Mouse (Mus musculus): ENCODE measurements around the gene Tmem143.

Gene Tmem143

GRCm38 (mm10) chr7:45915011-45915410, 18.3 kb downstream of the Tmem143 start:
- POLR2A ChIA-PET = interaction anchor here in 2 of 4 experiments (0.6 to 6.8 kb wide), 6 partner anchors 8 to 35 kb away, joined by 3 to 56 read pairs (median 4); partner anchors contain the start of genes Syngr4 (in 1 of the 2) and Tmem143 (in 1 of the 2)
- CTCF ChIA-PET = interaction anchor here in 1 of 4 experiments (0.6 to 1.7 kb wide), 2 partner anchors 176 to 805 kb away, joined by 4 to 5 read pairs; no protein-coding TSS in a partner anchor

DNA sequence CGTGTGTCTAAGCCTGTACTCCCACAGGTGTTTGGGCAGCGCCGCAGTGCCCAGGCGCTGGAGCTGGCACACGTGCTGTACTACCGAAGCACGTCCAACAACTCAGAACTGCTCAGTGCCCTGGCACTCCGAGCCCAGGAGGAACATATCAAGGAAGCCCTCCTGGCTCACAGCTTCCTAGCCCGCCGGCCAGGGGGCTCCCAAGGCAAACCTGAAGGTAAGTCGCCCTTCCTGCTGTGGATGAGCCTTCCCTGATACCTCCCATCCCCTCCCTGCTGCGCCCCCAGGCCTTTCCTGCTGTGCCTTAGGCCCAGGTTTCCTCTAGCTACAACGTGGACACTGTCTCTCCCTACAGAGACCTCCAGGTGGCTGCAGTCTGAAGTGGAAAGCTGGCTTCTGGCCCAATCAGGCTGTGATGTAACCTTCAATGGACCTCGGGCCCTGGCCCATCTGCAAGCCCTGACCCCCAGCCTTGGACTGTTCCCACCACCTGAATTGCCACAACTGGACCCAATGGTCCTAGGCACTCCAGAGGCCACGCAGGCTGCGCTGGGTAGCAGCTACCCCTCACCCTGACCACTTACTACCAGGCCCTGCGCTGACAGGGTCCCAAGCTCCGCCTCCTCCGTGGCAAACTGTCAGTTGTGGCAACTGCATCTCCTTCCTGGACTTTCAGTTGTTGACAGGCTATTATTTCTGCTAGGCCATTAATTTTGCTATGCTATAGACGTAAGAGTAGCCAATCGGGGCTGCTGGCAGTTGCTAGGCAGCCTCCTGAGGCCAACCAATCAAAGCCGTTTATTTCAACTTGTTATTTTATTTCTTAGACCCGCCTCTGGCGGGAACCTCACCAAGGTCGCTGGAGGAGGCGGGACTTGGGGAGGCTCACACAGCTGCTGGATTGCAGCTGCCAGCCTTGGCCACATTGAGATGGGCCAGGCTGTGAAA, 19.6 kb downstream of the Tmem143 start:
- ChIA-PET CTCF (interaction anchor here (0.5 to 3.6 kb wide), 13 partner anchors 8 to 323 kb away, joined by 3 to 25 read pairs (median 3); partner anchors contain the start of genes Kdelr1 (in 2 of the 4), Ccdc114 (in 1 of the 4), Syngr4 (in 1 of the 4) and Tmem143 (in 1 of the 4)), POLR2A (interaction anchor here in 3 of 4 experiments (0.5 to 6.8 kb wide), 19 partner anchors 8 to 378 kb away, joined by 3 to 56 read pairs (median 4); partner anchors contain the start of genes Kdelr1 (in 2 of the 3), Syngr4 (in 2 of the 3), Tmem143 (in 2 of the 3) and Cyth2 (in 1 of the 3))

DNA sequence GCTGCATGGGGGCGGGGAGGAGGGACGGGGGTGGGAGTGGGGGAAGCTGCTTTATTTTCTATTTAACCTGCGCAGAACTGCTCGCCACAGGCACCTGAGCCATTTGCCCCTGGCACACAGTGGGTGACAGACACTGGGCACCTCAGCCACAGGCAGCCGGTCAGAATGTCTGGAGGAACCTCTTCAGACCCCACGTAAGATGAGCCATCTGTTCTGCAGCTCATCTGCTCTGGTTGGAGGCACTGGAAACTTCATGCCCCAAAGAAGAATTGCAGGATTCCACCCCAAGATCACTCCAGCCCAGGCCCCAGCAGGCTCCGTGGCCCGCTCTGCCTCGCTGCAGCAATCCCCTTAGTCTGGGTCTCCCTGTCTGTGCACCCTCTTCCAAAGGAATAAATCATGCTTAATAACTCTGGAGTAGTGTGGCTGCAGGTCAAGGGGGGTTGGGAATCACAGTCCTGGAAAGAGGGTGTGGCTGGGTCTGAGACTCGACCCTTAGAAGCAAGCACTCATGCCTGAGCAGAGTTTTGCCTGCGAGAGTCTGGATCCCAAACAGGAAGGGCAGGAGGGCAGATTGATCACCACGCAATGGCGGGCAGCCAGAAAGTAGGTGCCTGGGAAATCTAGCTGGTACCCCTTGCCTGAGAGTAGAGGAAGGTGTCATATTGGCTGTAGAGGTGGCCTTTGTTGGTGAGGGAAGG, 20.4 kb downstream of the Tmem143 start:
- CTCF ChIA-PET = interaction anchor here (0.5 to 3.6 kb wide), 12 partner anchors 7 to 324 kb away, joined by 3 to 25 read pairs (median 3); partner anchors contain the start of genes Kdelr1 (in 2 of the 4), Ccdc114 (in 1 of the 4), Syngr4 (in 1 of the 4) and Tmem143 (in 1 of the 4)
- POLR2A ChIA-PET = interaction anchor here in 3 of 4 experiments (0.6 to 6.8 kb wide), 16 partner anchors 8 to 359 kb away, joined by 3 to 56 read pairs (median 4); partner anchors contain the start of genes Kdelr1 (in 2 of the 3), Syngr4 (in 2 of the 3), Tmem143 (in 2 of the 3) and Cyth2 (in 1 of the 3)

DNA sequence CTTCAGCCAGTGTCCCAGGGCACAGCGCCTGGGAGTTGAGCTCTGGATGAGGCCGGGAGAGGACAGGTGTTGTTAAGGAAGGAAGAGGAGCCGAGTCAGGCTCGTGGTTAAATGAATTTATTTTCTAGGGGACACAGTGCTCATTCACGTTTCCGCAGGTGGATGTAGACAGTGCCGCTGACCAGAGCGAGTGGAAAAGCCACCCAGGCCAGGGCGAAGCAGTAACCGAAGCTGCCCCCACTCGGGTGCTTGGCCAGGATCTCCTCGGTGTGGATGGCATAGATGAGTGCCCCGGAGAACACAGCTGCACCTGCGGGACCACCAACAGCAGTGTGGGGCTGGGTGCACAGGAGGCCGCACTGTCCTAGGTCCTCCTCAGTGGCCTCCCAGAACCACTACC, 21.2 kb downstream of the Tmem143 start:
- CTCF ChIA-PET = interaction anchor here in 1 of 4 experiments (2.1 to 3.6 kb wide), 3 partner anchors 11 to 179 kb away, joined by 6 to 25 read pairs (median 11); partner anchors contain the start of gene Kdelr1
- POLR2A ChIA-PET = interaction anchor here in 3 of 4 experiments (0.9 to 6.8 kb wide), 15 partner anchors 8 to 200 kb away, joined by 3 to 56 read pairs (median 5); partner anchors contain the start of genes Kdelr1 (in 2 of the 3), Syngr4 (in 2 of the 3), Tmem143 (in 2 of the 3) and Nomo1 (in 1 of the 3)

- ChIA-PET CTCF (interaction anchor here (0.6 to 3.6 kb wide), 24 partner anchors 8 to 198 kb away, joined by 3 to 25 read pairs (median 4); partner anchors contain the start of genes Cyth2 (in 1 of the 4), Fam83e (in 1 of the 4), Kdelr1 (in 1 of the 4) and Syngr4 (in 1 of the 4)), POLR2A (interaction anchor here in 3 of 4 experiments (0.6 to 6.8 kb wide), 17 partner anchors 9 to 303 kb away, joined by 3 to 56 read pairs (median 4); partner anchors contain the start of genes Nomo1 (in 2 of the 3), Sphk2 (in 2 of the 3), Syngr4 (in 2 of the 3) and Tmem143 (in 2 of the 3))
Measured at GRCm38 (mm10) chr7:45919083-45919671, 22.4 kb downstream of the Tmem143 start.

- ChIA-PET POLR2A (interaction anchor here in 2 of 4 experiments (0.5 to 6.8 kb wide), 14 partner anchors 10 to 209 kb away, joined by 3 to 56 read pairs (median 4); partner anchors contain the start of genes Sphk2 (in 2 of the 2), Syngr4 (in 2 of the 2), Tmem143 (in 2 of the 2) and Kdelr1 (in 1 of the 2)), CTCF (interaction anchor here (0.6 to 2.2 kb wide), 22 partner anchors 8 to 199 kb away, joined by 3 to 11 read pairs (median 4); partner anchors contain the start of genes Cyth2 (in 1 of the 4), Fam83e (in 1 of the 4), Syngr4 (in 1 of the 4) and Tmem143 (in 1 of the 4))
Measured at GRCm38 (mm10) chr7:45919761-45920160, 23.0 kb downstream of the Tmem143 start.

GRCm38 (mm10) chr7:45920583-45921241, 24.0 kb downstream of the Tmem143 start:
- ChIA-PET POLR2A (interaction anchor here in 3 of 4 experiments (0.6 to 3.1 kb wide), 7 partner anchors 9 to 1735 kb away, joined by 3 to 26 read pairs (median 8); partner anchors contain the start of genes Syngr4 (in 2 of the 3), Tmem143 (in 2 of the 3), Kdelr1 (in 1 of the 3) and Rpl18 (in 1 of the 3)), CTCF (interaction anchor here in 1 of 4 experiments (1.3 kb wide), 1 partner anchor 23 kb away, joined by 4 read pairs; no protein-coding TSS in a partner anchor)

GRCm38 (mm10) chr7:45921242-45921621, 24.5 kb downstream of the Tmem143 start, which contains the start of gene Emp3:
Gene Emp3 (minus strand): TSS chr7:45921404.
- POLR2A ChIA-PET = interaction anchor here in 3 of 4 experiments (0.6 to 3.1 kb wide), 12 partner anchors 9 to 1735 kb away, joined by 3 to 26 read pairs (median 5); partner anchors contain the start of genes Kdelr1 (in 2 of the 3), Sphk2 (in 2 of the 3), Syngr4 (in 2 of the 3) and Tmem143 (in 2 of the 3)
- CTCF ChIA-PET = no interaction called here

- POLR2A ChIA-PET = interaction anchor here in 3 of 4 experiments (0.5 to 3.1 kb wide), 20 partner anchors 13 to 266 kb away, joined by 3 to 26 read pairs (median 4); partner anchors contain the start of genes Sphk2 (in 3 of the 3), Kdelr1 (in 2 of the 3), Syngr4 (in 2 of the 3) and Tmem143 (in 2 of the 3)
- CTCF ChIA-PET = interaction anchor here in 2 of 4 experiments (0.8 to 1.2 kb wide), 2 partner anchors 49 to 202 kb away, joined by 3 to 4 read pairs; partner anchors contain the start of gene Kdelr1 (in 1 of the 2)
Measured at GRCm38 (mm10) chr7:45921950-45922600, 25.3 kb downstream of the Tmem143 start.

GRCm38 (mm10) chr7:45922928-45923761, 26.4 kb downstream of the Tmem143 start:
- POLR2A ChIA-PET = interaction anchor here (0.6 to 3.1 kb wide), 33 partner anchors 9 to 397 kb away, joined by 3 to 40 read pairs (median 5); partner anchors contain the start of genes Cyth2 (in 3 of the 4), Sphk2 (in 3 of the 4), Syngr4 (in 3 of the 4) and Tmem143 (in 3 of the 4)
- CTCF ChIA-PET = interaction anchor here in 3 of 4 experiments (0.8 to 1.7 kb wide), 19 partner anchors 14 to 203 kb away, joined by 3 to 22 read pairs (median 4); partner anchors contain the start of genes Kdelr1 (in 2 of the 3), Lmtk3 (in 1 of the 3), Syngr4 (in 1 of the 3) and Tmem143 (in 1 of the 3)

- POLR2A ChIA-PET = interaction anchor here in 3 of 4 experiments (0.6 to 2.1 kb wide), 43 partner anchors 8 to 398 kb away, joined by 3 to 40 read pairs (median 4); partner anchors contain the start of genes Kdelr1 (in 3 of the 3), Sphk2 (in 3 of the 3), Syngr4 (in 3 of the 3) and Tmem143 (in 3 of the 3)
- CTCF ChIA-PET = interaction anchor here (0.6 to 1.7 kb wide), 40 partner anchors 7 to 278 kb away, joined by 3 to 22 read pairs (median 3); partner anchors contain the start of genes Kdelr1 (in 3 of the 4), Cyth2 (in 2 of the 4), Lmtk3 (in 1 of the 4) and Nomo1 (in 1 of the 4)
Measured at GRCm38 (mm10) chr7:45923762-45924428, 27.2 kb downstream of the Tmem143 start, which contains the start of gene Ccdc114. Gene Ccdc114 (plus strand): TSS chr7:45924072.

- CTCF ChIA-PET = interaction anchor here (0.5 to 1.7 kb wide), 41 partner anchors 8 to 452 kb away, joined by 3 to 22 read pairs (median 3); partner anchors contain the start of genes Kdelr1 (in 3 of the 4), Cyth2 (in 2 of the 4), Lmtk3 (in 1 of the 4) and Myod1 (in 1 of the 4)
- POLR2A ChIA-PET = interaction anchor here in 3 of 4 experiments (0.6 to 2.1 kb wide), 44 partner anchors 8 to 398 kb away, joined by 3 to 40 read pairs (median 4); partner anchors contain the start of genes Kdelr1 (in 3 of the 3), Sphk2 (in 3 of the 3), Syngr4 (in 3 of the 3) and Tmem143 (in 3 of the 3)
Measured at GRCm38 (mm10) chr7:45924429-45924816, 27.7 kb downstream of the Tmem143 start.
